Mouse (Mus musculus): ENCODE measurements around the gene Masp2. TPM values are rescaled to one million over a fixed set of nuclear protein-coding genes. Genes with fewer than 3 reads are reported as not detected.

Masp2 gene
- polyA plus RNA-seq, 1 experiment from 2014 or later = 0.45 TPM

- under 1% methylated on average over 57 of the region's 57 CpGs for WGBS
- H3K9me3 ChIP-seq (replicated peaks) = no peaks in the 10 kb centered on the region
- H3K4me1 ChIP-seq = peaks cover 19% of the 10 kb centered on the region
- H3K4me2 ChIP-seq (replicated peaks) = peak overlapping the region; percentile 83
- H3K9ac ChIP-seq = peak overlapping the region; percentile 96
- peaks cover 42% of the 10 kb centered on the region for H3K36me3 ChIP-seq
- H3K27ac ChIP-seq = peak overlapping the region; percentile 92
- H3K4me3 ChIP-seq = peak overlapping the region; percentile 87
- H3K27me3 ChIP-seq = no peaks in the 10 kb centered on the region
- ATAC-seq (ENCODE audit: low FRiP score) = peak; percentile 70
Measured at GRCm38 (mm10) chr4:148625756-148626622, 23.6 kb downstream of the Masp2 start.

GRCm38 (mm10) chr4:148626623-148627185, 24.4 kb downstream of the Masp2 start, which contains the start of gene Tardbp:
Gene Tardbp (minus strand): TSS chr4:148627019.
- H3K4me2 ChIP-seq (replicated peaks) = peak within 1 kb of the TSS; percentile 83
- H3K27me3 ChIP-seq = no peaks in the 10 kb centered on the region
- no peaks in the 10 kb centered on the region for H3K9me3 ChIP-seq (replicated peaks)
- H3K9ac ChIP-seq = peak within 1 kb of the TSS; percentile 96
- H3K27ac ChIP-seq = peak within 1 kb of the TSS; percentile 92
- peaks cover 35% of the 10 kb centered on the region for H3K36me3 ChIP-seq
- peak; percentile 95 for ATAC-seq (ENCODE audit: low FRiP score)
- H3K4me3 ChIP-seq = peak within 1 kb of the TSS; percentile 87
- peaks cover 17% of the 10 kb centered on the region for H3K4me1 ChIP-seq
- under 1% methylated on average over 51 of the region's 51 CpGs for WGBS

- peak; percentile 18; the same call in 1 of the 2 replicates for ATAC-seq (ENCODE audit: low FRiP score)
- peak overlapping the region; percentile 87 for H3K4me3 ChIP-seq
- peaks cover 14% of the 10 kb centered on the region for H3K4me1 ChIP-seq
- H3K27me3 ChIP-seq = no peaks in the 10 kb centered on the region
- H3K36me3 ChIP-seq = peaks cover 29% of the 10 kb centered on the region
- H3K9ac ChIP-seq = 0 out of 2 replicates have a peak overlapping the region, but pooled peaks have one; percentile 96
- peak overlapping the region; percentile 83 for H3K4me2 ChIP-seq (replicated peaks)
- H3K9me3 ChIP-seq (replicated peaks) = no peaks in the 10 kb centered on the region
- peak overlapping the region; percentile 92 for H3K27ac ChIP-seq
- WGBS = 65% methylated on average over 3 of the region's 3 CpGs
Measured at GRCm38 (mm10) chr4:148627246-148627645, 24.9 kb downstream of the Masp2 start.

DNA sequence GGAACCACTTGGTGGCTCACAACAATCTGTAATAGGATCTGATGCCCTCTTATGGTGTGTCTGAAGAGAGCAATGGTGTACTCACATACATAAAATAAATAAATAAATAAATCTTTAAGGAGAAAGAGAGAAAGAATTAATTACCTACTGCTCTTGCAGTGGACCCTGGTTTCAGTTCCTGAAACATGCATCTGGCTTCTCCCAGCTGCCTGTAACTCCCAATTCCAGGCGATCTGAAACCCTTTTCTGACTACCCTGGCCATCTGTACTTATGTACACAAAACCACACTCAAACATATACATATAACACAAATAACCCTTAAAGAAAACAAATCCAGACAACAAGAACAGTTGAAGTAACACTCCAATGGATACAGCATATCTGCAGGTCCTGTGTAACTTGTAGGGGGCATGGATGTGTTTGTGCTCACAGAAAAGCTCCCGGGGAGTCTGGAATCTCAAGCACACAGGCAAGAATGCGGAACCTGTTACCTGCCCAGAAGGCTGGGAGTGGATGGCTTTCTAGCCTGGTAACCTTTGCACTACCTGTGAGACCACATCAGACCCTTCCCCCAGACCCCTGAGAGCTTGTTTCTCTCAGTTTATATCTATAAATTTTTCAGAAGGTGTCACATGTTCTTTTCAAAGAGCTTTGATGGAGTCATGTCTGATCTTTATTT, 29.8 kb downstream of the Masp2 start:
- H3K4me2 ChIP-seq (replicated peaks) = no peak overlapping the region
- no peaks in the 10 kb centered on the region for H3K9me3 ChIP-seq (replicated peaks)
- no peak overlapping the region for H3K9ac ChIP-seq
- WGBS = 80% methylated on average over 3 of the region's 3 CpGs
- no peaks in the 10 kb centered on the region for H3K4me1 ChIP-seq
- H3K27me3 ChIP-seq = no peaks in the 10 kb centered on the region
- H3K27ac ChIP-seq = no peak overlapping the region
- no peaks in the 10 kb centered on the region for H3K36me3 ChIP-seq
- ATAC-seq (ENCODE audit: low FRiP score) = no peak
- H3K4me3 ChIP-seq = no peak overlapping the region

DNA sequence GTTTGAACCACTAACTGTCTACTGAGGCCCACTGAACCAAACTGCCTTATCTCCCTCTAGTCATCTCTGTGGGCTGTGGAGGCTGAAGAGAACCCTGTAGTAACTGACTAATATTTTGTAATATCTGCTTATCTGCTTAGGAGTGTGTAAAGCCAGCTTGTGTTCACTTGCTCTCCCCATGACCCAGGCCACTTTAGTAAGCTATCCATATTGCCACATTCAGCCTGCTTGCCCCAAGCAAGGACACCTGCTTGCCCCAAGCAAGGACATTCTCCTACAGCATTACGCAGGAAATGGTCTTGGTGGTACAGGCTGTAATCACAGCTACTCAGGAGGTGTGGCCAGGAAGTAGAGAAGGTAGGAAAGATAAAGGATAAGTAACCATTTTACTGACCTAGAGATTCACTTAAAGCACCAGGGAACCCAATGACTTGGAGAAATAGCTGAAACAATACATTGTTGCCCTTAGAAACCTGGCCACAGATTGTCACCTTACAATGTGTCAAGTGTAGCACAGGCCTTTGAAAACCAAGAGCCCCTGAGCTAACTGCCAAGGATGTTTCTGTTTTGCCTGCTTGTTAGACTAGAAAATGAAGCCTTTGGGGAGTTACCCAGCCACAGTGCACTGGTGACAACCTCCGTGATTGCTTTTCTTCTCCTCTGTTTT, 31.2 kb downstream of the Masp2 start:
- H3K4me2 ChIP-seq (replicated peaks) = no peak overlapping the region
- H3K27ac ChIP-seq = no peak overlapping the region
- H3K4me3 ChIP-seq = no peak overlapping the region
- H3K4me1 ChIP-seq = no peaks in the 10 kb centered on the region
- WGBS = 77% methylated on average over 2 of the region's 2 CpGs
- no peaks in the 10 kb centered on the region for H3K27me3 ChIP-seq
- no peaks in the 10 kb centered on the region for H3K36me3 ChIP-seq
- no peak for ATAC-seq (ENCODE audit: low FRiP score)
- no peaks in the 10 kb centered on the region for H3K9me3 ChIP-seq (replicated peaks)
- no peak overlapping the region for H3K9ac ChIP-seq

GRCm38 (mm10) chr4:148635309-148635708, 33.0 kb downstream of the Masp2 start:
- Histone ChIP-seq H3K9ac (no peak overlapping the region), H3K9me3 (replicated peaks) (no peaks in the 10 kb centered on the region), H3K4me2 (replicated peaks) (no peak overlapping the region), H3K4me3 (no peak overlapping the region), H3K27me3 (no peaks in the 10 kb centered on the region), H3K36me3 (no peaks in the 10 kb centered on the region), H3K4me1 (no peaks in the 10 kb centered on the region), H3K27ac (no peak overlapping the region)
- 72% methylated on average over 2 of the region's 2 CpGs for WGBS
- no peak for ATAC-seq (ENCODE audit: low FRiP score)

DNA sequence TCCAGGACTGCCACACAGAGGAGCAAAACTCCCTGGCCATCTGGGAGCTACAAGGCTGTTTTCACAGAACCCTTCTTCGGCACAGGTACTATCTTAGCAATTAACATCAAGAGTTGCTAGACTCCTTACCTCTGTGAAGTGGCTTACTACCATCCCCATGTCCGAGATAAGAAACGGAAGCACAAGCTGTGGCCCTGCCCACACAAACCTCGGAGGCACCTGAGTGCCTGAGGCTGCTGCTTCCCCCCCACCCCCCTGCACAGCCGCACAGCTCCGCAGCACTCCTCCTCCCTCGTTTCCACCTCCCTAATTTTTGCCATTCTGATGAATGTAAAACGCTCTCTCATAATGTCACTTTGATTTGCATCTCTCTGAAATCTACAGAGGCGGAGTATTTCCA, 35.9 kb downstream of the Masp2 start:
- no peaks in the 10 kb centered on the region for H3K9me3 ChIP-seq (replicated peaks)
- no peak overlapping the region for H3K4me3 ChIP-seq
- H3K27ac ChIP-seq = no peak overlapping the region
- no peaks in the 10 kb centered on the region for H3K36me3 ChIP-seq
- H3K27me3 ChIP-seq = no peaks in the 10 kb centered on the region
- H3K4me2 ChIP-seq (replicated peaks) = no peak overlapping the region
- 55% methylated on average over 9 of the region's 9 CpGs for WGBS
- H3K9ac ChIP-seq = no peak overlapping the region
- no peaks in the 10 kb centered on the region for H3K4me1 ChIP-seq
- ATAC-seq (ENCODE audit: low FRiP score) = no peak

GRCm38 (mm10) chr4:148639455-148639854, 37.1 kb downstream of the Masp2 start:
- Histone ChIP-seq H3K4me2 (replicated peaks) (no peak overlapping the region), H3K4me1 (peaks cover 4% of the 10 kb centered on the region; the same call in 1 of the 2 replicates), H3K9me3 (replicated peaks) (no peaks in the 10 kb centered on the region), H3K4me3 (no peak overlapping the region), H3K27ac (no peak overlapping the region), H3K27me3 (no peaks in the 10 kb centered on the region), H3K36me3 (no peaks in the 10 kb centered on the region), H3K9ac (no peak overlapping the region)
- ATAC-seq (ENCODE audit: low FRiP score) = no peak
- WGBS = 84% methylated on average over 2 of the region's 2 CpGs

- no peak for ATAC-seq (ENCODE audit: low FRiP score)
- Histone ChIP-seq H3K4me2 (replicated peaks) (no peak overlapping the region), H3K4me3 (no peak overlapping the region), H3K9ac (no peak overlapping the region), H3K4me1 (peaks cover 4% of the 10 kb centered on the region; the same call in 1 of the 2 replicates), H3K27me3 (no peaks in the 10 kb centered on the region), H3K27ac (no peak overlapping the region), H3K36me3 (no peaks in the 10 kb centered on the region), H3K9me3 (replicated peaks) (no peaks in the 10 kb centered on the region)
- WGBS = 76% methylated on average over 5 of the region's 5 CpGs
Measured at GRCm38 (mm10) chr4:148641121-148641520, 38.8 kb downstream of the Masp2 start.

GRCm38 (mm10) chr4:148643291-148644156, 41.2 kb downstream of the Masp2 start, which contains the start of gene Gm572:
Gene Gm572 (plus strand): TSS chr4:148643317.
- Histone ChIP-seq H3K27ac (no peak within 1 kb of the TSS), H3K9ac (no peak within 1 kb of the TSS), H3K36me3 (no peaks in the 10 kb centered on the region), H3K27me3 (no peaks in the 10 kb centered on the region), H3K4me2 (replicated peaks) (peak within 1 kb of the TSS; percentile 33), H3K4me1 (peaks cover 4% of the 10 kb centered on the region; the same call in 1 of the 2 replicates), H3K9me3 (replicated peaks) (no peaks in the 10 kb centered on the region), H3K4me3 (no peak within 1 kb of the TSS)
- no peak for ATAC-seq (ENCODE audit: low FRiP score)
- WGBS = 66% methylated on average over 15 of the region's 15 CpGs

GRCm38 (mm10) chr4:148644157-148644511, 41.8 kb downstream of the Masp2 start:
- H3K4me3 ChIP-seq = no peak overlapping the region
- no peaks in the 10 kb centered on the region for H3K36me3 ChIP-seq
- H3K9ac ChIP-seq = no peak overlapping the region
- H3K4me1 ChIP-seq = peaks cover 4% of the 10 kb centered on the region; the same call in 1 of the 2 replicates
- H3K27ac ChIP-seq = no peak overlapping the region
- no peaks in the 10 kb centered on the region for H3K9me3 ChIP-seq (replicated peaks)
- 7% methylated on average over 9 of the region's 9 CpGs for WGBS
- H3K27me3 ChIP-seq = no peaks in the 10 kb centered on the region
- ATAC-seq (ENCODE audit: low FRiP score) = no peak
- peak overlapping the region; percentile 33 for H3K4me2 ChIP-seq (replicated peaks)

All from hindbrain, embryonic 12.5 days (tissue).